In genomic region chr3:83076563-83076962, GRCm38 (mm10) we compare ENCODE assay signal across 13 mouse cellular contexts. TPM values are rescaled to one million over a fixed set of nuclear protein-coding genes. Genes with fewer than 3 reads are reported as not detected.
A peak's percentile ranks its signal among the peaks of the same experiment; 100 is the strongest.
DNase-seq lines count a peak whose midpoint lies in the region; ATAC-seq and TF ChIP-seq lines count a peak whose summit lies in the region.
"Had no signal": no experiment of that assay in that cellular context is flagged by ENCODE, and none has a peak within 500 bp of the region (broad histone marks: within the 10 kb centered on the region; RNA-seq: fewer than 3 reads in every experiment).

No protein-coding gene starts in this region.

- peak; percentile 38 for ATAC-seq in forebrain, embryonic 14.5 days
- ATAC-seq in hindbrain, postnatal 0 days, result peak; percentile 58; the same call in 1 of the 2 replicates

- H3K4me3 ChIP-seq in forebrain, embryonic 14.5 days (ENCODE audit: low read depth, low read length), result no peak overlapping the region
- H3K4me3 ChIP-seq in forebrain, embryonic 10.5 days, result no peak overlapping the region
- H3K4me3 ChIP-seq in hindbrain, postnatal 0 days (ENCODE audit: low read length), result no peak overlapping the region
- H3K4me3 ChIP-seq: myocyte had no signal

- H3K27me3 ChIP-seq in forebrain, embryonic 14.5 days (replicated peaks; ENCODE audit: control insufficient read depth, insufficient read depth, low read length), result no peaks in the 10 kb centered on the region
- H3K27me3 ChIP-seq in forebrain, embryonic 10.5 days (ENCODE audit: poor library complexity, severe bottlenecking), result no peaks in the 10 kb centered on the region
- H3K27me3 ChIP-seq in hindbrain, postnatal 0 days (ENCODE audit: insufficient read depth, low read length), result no peaks in the 10 kb centered on the region

- no peaks in the 10 kb centered on the region for H3K9me3 ChIP-seq in forebrain, embryonic 14.5 days (replicated peaks; ENCODE audit: control insufficient read depth, low read length)
- no peaks in the 10 kb centered on the region for H3K9me3 ChIP-seq in forebrain, embryonic 10.5 days
- H3K9me3 ChIP-seq in hindbrain, postnatal 0 days (ENCODE audit: low read length), result no peaks in the 10 kb centered on the region

- WGBS in forebrain, embryonic 14.5 days, result 23% methylated on average over 3 of the region's 3 CpGs
- 32% methylated on average over 3 of the region's 3 CpGs for whole genome bisulfite sequencing in forebrain, embryonic 10.5 days
- 32% methylated on average over 2 of the region's 3 CpGs for WGBS in hindbrain, postnatal 0 days

- no peak for TF ChIP-seq CTCF in hindbrain, postnatal 0 days (IDR thresholded peaks at IDR 0.05; ENCODE audit: low read depth)

- no peak overlapping the region for H3K9ac ChIP-seq in forebrain, embryonic 14.5 days (ENCODE audit: low read length)
- no peak overlapping the region for H3K9ac ChIP-seq in hindbrain, postnatal 0 days (replicated peaks; ENCODE audit: low read length)

- no peak overlapping the region for H3K27ac ChIP-seq in forebrain, embryonic 14.5 days (ENCODE audit: low read depth, low read length)
- H3K27ac ChIP-seq in forebrain, embryonic 10.5 days, result no peak overlapping the region
- no peak overlapping the region for H3K27ac ChIP-seq in hindbrain, postnatal 0 days

- peaks cover 4% of the 10 kb centered on the region for H3K4me1 ChIP-seq in forebrain, embryonic 14.5 days (ENCODE audit: control insufficient read depth, insufficient read depth, low read length)
- H3K4me1 ChIP-seq in forebrain, embryonic 10.5 days, result peaks cover 8% of the 10 kb centered on the region
- H3K4me1 ChIP-seq in hindbrain, postnatal 0 days (ENCODE audit: insufficient read depth, low read length), result peaks cover 3% of the 10 kb centered on the region; the same call in 1 of the 2 replicates

- H3K36me3 ChIP-seq in forebrain, embryonic 14.5 days (ENCODE audit: control insufficient read depth, insufficient read depth, low read length), result peaks cover 22% of the 10 kb centered on the region
- H3K36me3 ChIP-seq in forebrain, embryonic 10.5 days (replicated peaks), result peaks cover 25% of the 10 kb centered on the region
- peaks cover 5% of the 10 kb centered on the region for H3K36me3 ChIP-seq in hindbrain, postnatal 0 days (ENCODE audit: insufficient read depth, low read length)

- no peak overlapping the region for H3K4me2 ChIP-seq in forebrain, embryonic 14.5 days (ENCODE audit: low read length)
- no peak overlapping the region for H3K4me2 ChIP-seq in hindbrain, postnatal 0 days (ENCODE audit: low read depth, low read length)
- H3K4me2 ChIP-seq: liver, embryonic 11.5 days had no signal

- DNase-seq in forebrain, embryonic 14.5 days (ENCODE audit: low spot score), result peak; percentile 55
- no peak for DNase-seq in forebrain, embryonic 10.5 days (ENCODE audit: extremely low spot score, low spot score)
- peak; percentile 15 for DNase-seq in right cerebral cortex, adult 18-20 months
- no peak for DNase-seq in right cerebral cortex, postnatal 4 days
- peak; percentile 54 for DNase-seq in hindbrain, postnatal 0 days (ENCODE audit: low spot score)
- no peak for DNase-seq in adrenal gland, adult 18-20 months (ENCODE audit: low spot score in 2 of 2)
- no peak for DNase-seq in adrenal gland, adult (ENCODE audit: inconsistent age in 2 of 2, low spot score in 1 of 2)
- no peak for DNase-seq in kidney, postnatal 14 days
- DNase-seq: cerebellum, adult 8-10 months had no signal

RNA-seq across cellular contexts. Expression of gene Plrg1, which starts 21.2 kb away (rescaled TPM):
- 140 and 145 TPM in 2 replicates for polyA plus RNA-seq in forebrain, embryonic 14.5 days (2014; fragmentation: Nextera tagmentation; extraction: Ambion mirVana)
- 136 and 137 TPM in 2 replicates for polyA plus RNA-seq in forebrain, embryonic 10.5 days (2016; fragmentation: Nextera tagmentation; extraction: Ambion mirVana)
- total RNA-seq in hindbrain, postnatal 0 days (2014; rRNA removed), result 62.7 and 71.2 TPM in 2 replicates
- 74.8 and 77.7 TPM in 2 replicates for polyA plus RNA-seq in hindbrain, postnatal 0 days (2015; fragmentation: Nextera tagmentation; extraction: Ambion mirVana)
- total RNA-seq in adrenal gland, adult 18-20 months (2021), result 10 to 100 TPM; 45.3 to 47.8 TPM

RNA-seq across cellular contexts. Expression of gene Fgb, which starts 26.9 kb away (rescaled TPM):
- polyA plus RNA-seq in forebrain, embryonic 14.5 days (2014; fragmentation: Nextera tagmentation; extraction: Ambion mirVana), result not detected in 2 replicates
- polyA plus RNA-seq in forebrain, embryonic 10.5 days (2016; fragmentation: Nextera tagmentation; extraction: Ambion mirVana), result not detected in 2 replicates
- not detected in 2 replicates for total RNA-seq in hindbrain, postnatal 0 days (2014; rRNA removed)
- not detected in 2 replicates for polyA plus RNA-seq in hindbrain, postnatal 0 days (2015; fragmentation: Nextera tagmentation; extraction: Ambion mirVana)
- total RNA-seq in adrenal gland, adult 18-20 months (2021), result under 1 TPM in 1 of 2 experiments, not detected in 1; 0.27 TPM
- polyA plus RNA-seq: C2C12; frontal cortex, adult 2 months; myocyte had no signal

RNA-seq across cellular contexts. Expression of gene Fga, which starts 50.7 kb away (rescaled TPM):
- not detected in 2 replicates for polyA plus RNA-seq in forebrain, embryonic 14.5 days (2014; fragmentation: Nextera tagmentation; extraction: Ambion mirVana)
- not detected in 2 replicates for polyA plus RNA-seq in forebrain, embryonic 10.5 days (2016; fragmentation: Nextera tagmentation; extraction: Ambion mirVana)
- total RNA-seq in hindbrain, postnatal 0 days (2014; rRNA removed), result not detected in 2 replicates
- not detected in 2 replicates for polyA plus RNA-seq in hindbrain, postnatal 0 days (2015; fragmentation: Nextera tagmentation; extraction: Ambion mirVana)
- 1 to 10 TPM in 1 of 2 experiments, not detected in 1; 1.4 TPM for total RNA-seq in adrenal gland, adult 18-20 months (2021)
- polyA plus RNA-seq: C2C12, myocyte had no signal

RNA-seq across cellular contexts. Expression of gene Dchs2, which starts 51.2 kb away (rescaled TPM):
- 0.27 and 0.45 TPM in 2 replicates for polyA plus RNA-seq in forebrain, embryonic 14.5 days (2014; fragmentation: Nextera tagmentation; extraction: Ambion mirVana)
- polyA plus RNA-seq in forebrain, embryonic 10.5 days (2016; fragmentation: Nextera tagmentation; extraction: Ambion mirVana), result not detected in 2 replicates
- total RNA-seq in hindbrain, postnatal 0 days (2014; rRNA removed), result 10.5 and 11.1 TPM in 2 replicates
- 0.48 and 0.55 TPM in 2 replicates for polyA plus RNA-seq in hindbrain, postnatal 0 days (2015; fragmentation: Nextera tagmentation; extraction: Ambion mirVana)
- total RNA-seq in adrenal gland, adult 18-20 months (2021), result under 1 TPM; 0.43 to 0.58 TPM

Comparison
In these comparisons a context has a peak if more than half of its experiments do, and no peak if none do; other contexts are left out.
1. DNase-seq: peak in forebrain, embryonic 14.5 days (single experiment), right cerebral cortex, adult 18-20 months (single experiment) and hindbrain, postnatal 0 days (single experiment); none in forebrain, embryonic 10.5 days (single experiment), right cerebral cortex, postnatal 4 days (single experiment), adrenal gland, adult 18-20 months (0 of 2), adrenal gland, adult (0 of 2) and kidney, postnatal 14 days (single experiment).